Mouse (Mus musculus) bone marrow macrophage, adult 2 months (primary cell): ENCODE measurements around the gene Cuta. TPM values are rescaled to one million over a fixed set of nuclear protein-coding genes. Genes with fewer than 3 reads are reported as not detected.

Experiments used
- H3K27ac ChIP-seq: 2 replicates; pipeline ENCODE4 v1.5.1; 2012; ENCODE audit warnings: low read depth, low read length; ENCODE audit not compliant: insufficient read depth
- H3K4me1 ChIP-seq: 2 replicates; pipeline ENCODE4 v1.6.1; 2012; ENCODE audit warnings: low read length; ENCODE audit not compliant: control insufficient read depth, insufficient read depth
- H3K4me3 ChIP-seq: 2 replicates; pipeline ENCODE4 v1.5.1; 2012; ENCODE audit warnings: mild to moderate bottlenecking, low read length, moderate library complexity; ENCODE audit not compliant: insufficient read depth
- CTCF ChIP-seq: IDR thresholded peaks from 2 replicates; pipeline ENCODE4 v1.5.1; 2012; ENCODE audit warnings: low read depth, mild to moderate bottlenecking, low read length, moderate library complexity
- POLR2A ChIP-seq: IDR thresholded peaks from 2 replicates; pipeline ENCODE4 v1.6.1; 2012; ENCODE audit warnings: mild to moderate bottlenecking, low read depth, low read length, borderline replicate concordance
- polyA plus RNA-seq: library from polyadenylated mRNA; stranded (reverse); fragments of >200 nt; gene quantifications from 2 replicates; pipeline ENCODE4 v1.2.4, GENCODE M21; 2012; ENCODE audit not compliant: missing spikeins, insufficient read depth, insufficient read length

Gene Cuta
- polyA plus RNA-seq, 1 experiment, result 120 TPM

- Histone ChIP-seq H3K4me1 (peaks cover 11% of the 10 kb centered on the region), H3K4me3 (peak overlapping the region; percentile 96), H3K27ac (peak overlapping the region; percentile 48; the same call in 1 of the 2 replicates)
- TF ChIP-seq POLR2A (no peak), CTCF (no peak)
Observed at GRCm38 (mm10) chr17:26972107-26972506, 32.7 kb upstream of the Cuta start.

GRCm38 (mm10) chr17:26971247-26971905, 32.0 kb upstream of the Cuta start:
- Histone ChIP-seq H3K4me3 (no peak overlapping the region), H3K4me1 (peaks cover 11% of the 10 kb centered on the region), H3K27ac (no peak overlapping the region)
- TF ChIP-seq CTCF (no peak), POLR2A (no peak)

- no peak overlapping the region for H3K27ac ChIP-seq
- no peak overlapping the region for H3K4me3 ChIP-seq
- H3K4me1 ChIP-seq, result peaks cover 8% of the 10 kb centered on the region
- TF ChIP-seq CTCF (no peak), POLR2A (no peak)
Observed at GRCm38 (mm10) chr17:26970221-26970620, 30.9 kb upstream of the Cuta start.

GRCm38 (mm10) chr17:26969257-26969656, 29.9 kb upstream of the Cuta start:
- no peak overlapping the region for H3K27ac ChIP-seq
- no peak for TF ChIP-seq CTCF
- peaks cover 3% of the 10 kb centered on the region for H3K4me1 ChIP-seq

GRCm38 (mm10) chr17:26968200-26968611, 28.8 kb upstream of the Cuta start:
- no peak for TF ChIP-seq POLR2A
- TF ChIP-seq CTCF, result no peak
- no peak overlapping the region for H3K27ac ChIP-seq
- H3K4me3 ChIP-seq, result no peak overlapping the region
- H3K4me1 ChIP-seq, result no peaks in the 10 kb centered on the region

More at GRCm38 (mm10) chr17:26969257-26969656, 29.9 kb upstream of the Cuta start:
- no peak overlapping the region for H3K4me3 ChIP-seq

GRCm38 (mm10) chr17:26967477-26967876, 28.1 kb upstream of the Cuta start:
- H3K27ac ChIP-seq, result no peak overlapping the region
- H3K4me3 ChIP-seq, result no peak overlapping the region
- H3K4me1 ChIP-seq, result no peaks in the 10 kb centered on the region
- TF ChIP-seq POLR2A (no peak), CTCF (no peak)

- Histone ChIP-seq H3K4me3 (no peak overlapping the region), H3K27ac (no peak overlapping the region), H3K4me1 (no peaks in the 10 kb centered on the region)
- no peak for TF ChIP-seq POLR2A
- TF ChIP-seq CTCF, result no peak
Observed at GRCm38 (mm10) chr17:26966993-26967392, 27.6 kb upstream of the Cuta start.

- no peak for TF ChIP-seq CTCF
- TF ChIP-seq POLR2A, result no peak
- Histone ChIP-seq H3K4me1 (no peaks in the 10 kb centered on the region), H3K27ac (no peak overlapping the region), H3K4me3 (no peak overlapping the region)
Observed at GRCm38 (mm10) chr17:26961572-26962240, 22.3 kb upstream of the Cuta start.

GRCm38 (mm10) chr17:26959815-26960214, 20.4 kb upstream of the Cuta start:
- Histone ChIP-seq H3K4me3 (no peak overlapping the region), H3K27ac (no peak overlapping the region), H3K4me1 (peaks cover 10% of the 10 kb centered on the region)
- TF ChIP-seq CTCF (no peak), POLR2A (no peak)

GRCm38 (mm10) chr17:26958880-26959279, 19.5 kb upstream of the Cuta start:
- Histone ChIP-seq H3K4me3 (no peak overlapping the region), H3K27ac (no peak overlapping the region), H3K4me1 (peaks cover 12% of the 10 kb centered on the region)
- TF ChIP-seq CTCF (no peak), POLR2A (no peak)
